Mouse (Mus musculus): ENCODE measurements around the gene Crtac1. TPM values are rescaled to one million over a fixed set of nuclear protein-coding genes. Genes with fewer than 3 reads are reported as not detected.
A peak's percentile ranks its signal among the peaks of the same experiment; 100 is the strongest.

The Crtac1 gene
- polyA plus RNA-seq, 1 experiment from 2014 or later = 4.0 TPM

DNA sequence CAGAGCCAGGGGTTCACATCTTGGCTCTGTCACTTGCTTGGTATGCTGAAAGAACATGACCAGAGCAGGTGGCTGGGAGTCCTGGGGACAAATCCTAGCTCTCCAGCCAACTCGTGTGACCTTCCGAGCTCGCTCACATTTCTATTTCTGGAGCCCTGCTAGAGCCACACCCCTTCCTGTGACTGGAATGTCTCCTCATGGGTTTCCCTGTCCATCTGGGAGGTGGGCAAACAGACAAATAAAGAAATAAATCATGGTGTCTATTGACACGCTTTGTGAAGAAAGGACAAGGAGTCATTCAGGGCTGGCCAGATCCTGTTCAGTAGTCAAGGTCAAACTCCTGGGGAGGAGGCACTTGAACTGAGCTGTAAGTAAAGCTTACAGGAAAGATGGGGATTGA is 143.2 kb downstream of the Crtac1 start:
- no peaks in the 10 kb centered on the region for H3K27me3 ChIP-seq (ENCODE audit: control insufficient read depth, insufficient read depth, low read length)
- ATAC-seq (replicated peaks; ENCODE audit: low FRiP score) (no peak), DNase-seq (ENCODE audit: low spot score) (no peak)
- no peak overlapping the region for H3K4me3 ChIP-seq (ENCODE audit: low read depth, low read length)
- no peaks in the 10 kb centered on the region for H3K9me3 ChIP-seq (ENCODE audit: control insufficient read depth, low read length)
- H3K4me1 ChIP-seq (replicated peaks; ENCODE audit: control insufficient read depth, insufficient read depth, low read length) = peaks cover 8% of the 10 kb centered on the region; the same call in 1 of the 2 replicates
- H3K4me2 ChIP-seq (ENCODE audit: low read depth, low read length, severe bottlenecking) = no peak overlapping the region
- H3K27ac ChIP-seq (ENCODE audit: low read depth, low read length) = no peak overlapping the region
- H3K9ac ChIP-seq (ENCODE audit: low read length) = no peak overlapping the region
- H3K36me3 ChIP-seq (ENCODE audit: control insufficient read depth, insufficient read depth, low read length) = no peaks in the 10 kb centered on the region
- 82% methylated on average over 4 of the region's 4 CpGs for WGBS

DNA sequence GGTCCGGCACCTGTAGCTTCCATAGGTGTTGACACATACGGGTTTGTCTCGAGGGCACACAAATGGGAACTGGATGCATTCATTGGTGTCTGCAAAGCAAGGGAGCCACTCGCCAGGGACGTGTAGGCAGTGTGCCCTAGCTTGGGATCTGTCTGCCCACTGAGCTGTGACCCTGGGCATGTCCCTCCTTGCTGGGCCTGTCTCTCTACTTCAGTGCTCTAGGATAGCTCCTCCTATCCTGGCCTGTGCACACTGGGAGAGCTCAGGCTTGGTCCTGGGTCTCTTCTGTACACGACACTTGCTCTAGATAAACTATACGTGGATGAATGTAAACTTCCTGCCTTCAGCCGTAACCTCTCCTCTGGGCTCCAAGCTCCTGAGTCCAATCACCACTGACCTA is 147.4 kb downstream of the Crtac1 start:
- Histone ChIP-seq H3K4me3 (ENCODE audit: low read depth, low read length) (no peak overlapping the region), H3K9ac (ENCODE audit: low read length) (no peak overlapping the region), H3K4me2 (ENCODE audit: low read depth, low read length, severe bottlenecking) (no peak overlapping the region), H3K36me3 (ENCODE audit: control insufficient read depth, insufficient read depth, low read length) (no peaks in the 10 kb centered on the region), H3K27me3 (ENCODE audit: control insufficient read depth, insufficient read depth, low read length) (no peaks in the 10 kb centered on the region), H3K27ac (ENCODE audit: low read depth, low read length) (no peak overlapping the region), H3K4me1 (replicated peaks; ENCODE audit: control insufficient read depth, insufficient read depth, low read length) (no peaks in the 10 kb centered on the region), H3K9me3 (ENCODE audit: control insufficient read depth, low read length) (no peaks in the 10 kb centered on the region)
- ATAC-seq (replicated peaks; ENCODE audit: low FRiP score) (no peak), DNase-seq (ENCODE audit: low spot score) (no peak)
- 86% methylated on average over 8 of the region's 8 CpGs for WGBS

DNA sequence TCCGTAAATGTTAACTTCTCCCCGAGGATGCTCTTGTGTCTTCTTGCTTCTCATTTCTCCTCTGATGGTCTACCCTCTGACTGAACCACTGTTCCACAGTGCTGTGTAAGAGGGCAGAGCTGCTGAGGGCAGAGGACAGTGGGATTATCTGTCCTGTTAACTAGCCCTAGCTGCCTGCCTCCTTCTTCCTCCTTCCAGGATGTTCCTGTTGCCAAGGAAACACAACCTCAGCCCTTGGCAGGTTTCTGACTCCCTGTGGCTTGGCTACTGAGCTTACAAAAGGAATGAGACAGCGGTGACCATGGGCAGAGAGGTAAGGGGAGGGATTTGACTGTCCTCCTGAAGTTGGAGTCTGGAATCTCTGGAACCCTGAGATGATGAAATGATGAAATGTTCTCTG is 152.0 kb downstream of the Crtac1 start:
- ATAC-seq (replicated peaks; ENCODE audit: low FRiP score) = no peak
- no peak for DNase-seq (ENCODE audit: low spot score)
- H3K4me1 ChIP-seq (replicated peaks; ENCODE audit: control insufficient read depth, insufficient read depth, low read length) = no peaks in the 10 kb centered on the region
- H3K27ac ChIP-seq (ENCODE audit: low read depth, low read length) = no peak overlapping the region
- H3K4me2 ChIP-seq (ENCODE audit: low read depth, low read length, severe bottlenecking) = no peak overlapping the region
- H3K27me3 ChIP-seq (ENCODE audit: control insufficient read depth, insufficient read depth, low read length) = no peaks in the 10 kb centered on the region
- no peaks in the 10 kb centered on the region for H3K9me3 ChIP-seq (ENCODE audit: control insufficient read depth, low read length)
- no peak overlapping the region for H3K9ac ChIP-seq (ENCODE audit: low read length)
- WGBS = 52% methylated on average over 3 of the region's 3 CpGs
- H3K4me3 ChIP-seq (ENCODE audit: low read depth, low read length) = no peak overlapping the region
- H3K36me3 ChIP-seq (ENCODE audit: control insufficient read depth, insufficient read depth, low read length) = no peaks in the 10 kb centered on the region

DNA sequence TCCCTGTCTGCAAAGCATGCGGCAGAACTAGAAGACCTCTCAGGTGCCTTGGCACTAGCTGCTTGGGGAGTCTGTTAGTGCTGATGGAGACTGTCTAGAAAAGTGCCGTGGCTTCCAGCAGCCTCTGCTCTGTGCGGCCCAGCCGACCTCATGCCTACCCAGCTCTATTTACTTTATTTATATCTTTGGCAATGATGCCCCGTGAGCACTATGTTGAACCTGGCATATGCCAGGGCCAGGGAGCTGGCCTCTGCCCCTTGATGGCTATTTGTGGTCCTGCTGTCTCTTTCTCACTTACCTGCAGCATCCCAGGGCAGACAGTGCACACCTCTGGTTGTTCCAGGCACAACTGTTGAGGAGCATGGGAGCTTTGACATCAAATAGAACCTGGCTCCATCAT is 153.1 kb downstream of the Crtac1 start:
- Histone ChIP-seq H3K9ac (ENCODE audit: low read length) (no peak overlapping the region), H3K9me3 (ENCODE audit: control insufficient read depth, low read length) (no peaks in the 10 kb centered on the region), H3K4me1 (replicated peaks; ENCODE audit: control insufficient read depth, insufficient read depth, low read length) (no peaks in the 10 kb centered on the region), H3K27me3 (ENCODE audit: control insufficient read depth, insufficient read depth, low read length) (no peaks in the 10 kb centered on the region), H3K27ac (ENCODE audit: low read depth, low read length) (no peak overlapping the region), H3K4me2 (ENCODE audit: low read depth, low read length, severe bottlenecking) (no peak overlapping the region), H3K4me3 (ENCODE audit: low read depth, low read length) (no peak overlapping the region), H3K36me3 (ENCODE audit: control insufficient read depth, insufficient read depth, low read length) (no peaks in the 10 kb centered on the region)
- ATAC-seq (replicated peaks; ENCODE audit: low FRiP score) (no peak), DNase-seq (ENCODE audit: low spot score) (no peak)
- 90% methylated on average over 5 of the region's 5 CpGs for WGBS

DNA sequence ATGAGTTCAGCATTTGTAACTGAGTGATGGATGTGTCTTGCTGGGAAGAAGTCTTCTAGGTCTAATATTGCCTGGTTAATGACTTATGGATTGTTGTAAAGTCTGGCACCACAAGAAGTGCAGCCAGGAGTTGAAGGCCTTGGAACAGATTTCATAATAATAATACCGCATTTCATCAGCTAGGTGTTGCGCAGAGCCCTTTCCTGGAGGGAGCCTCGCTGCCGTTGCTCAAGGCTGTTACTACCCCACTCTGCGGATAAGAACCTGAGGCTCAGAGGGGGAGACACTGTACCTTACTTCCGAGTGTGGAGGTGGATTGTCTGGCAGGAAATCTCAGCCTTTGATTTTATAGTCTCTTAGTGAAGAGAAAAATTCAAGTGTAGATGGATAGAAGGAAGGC is 154.3 kb downstream of the Crtac1 start:
- Histone ChIP-seq H3K36me3 (ENCODE audit: control insufficient read depth, insufficient read depth, low read length) (no peaks in the 10 kb centered on the region), H3K27me3 (ENCODE audit: control insufficient read depth, insufficient read depth, low read length) (no peaks in the 10 kb centered on the region), H3K9me3 (ENCODE audit: control insufficient read depth, low read length) (no peaks in the 10 kb centered on the region), H3K9ac (ENCODE audit: low read length) (no peak overlapping the region), H3K4me3 (ENCODE audit: low read depth, low read length) (no peak overlapping the region), H3K27ac (ENCODE audit: low read depth, low read length) (no peak overlapping the region), H3K4me2 (ENCODE audit: low read depth, low read length, severe bottlenecking) (no peak overlapping the region), H3K4me1 (replicated peaks; ENCODE audit: control insufficient read depth, insufficient read depth, low read length) (no peaks in the 10 kb centered on the region)
- 88% methylated on average over 6 of the region's 6 CpGs for WGBS
- ATAC-seq (replicated peaks; ENCODE audit: low FRiP score) (no peak), DNase-seq (ENCODE audit: low spot score) (no peak)

DNA sequence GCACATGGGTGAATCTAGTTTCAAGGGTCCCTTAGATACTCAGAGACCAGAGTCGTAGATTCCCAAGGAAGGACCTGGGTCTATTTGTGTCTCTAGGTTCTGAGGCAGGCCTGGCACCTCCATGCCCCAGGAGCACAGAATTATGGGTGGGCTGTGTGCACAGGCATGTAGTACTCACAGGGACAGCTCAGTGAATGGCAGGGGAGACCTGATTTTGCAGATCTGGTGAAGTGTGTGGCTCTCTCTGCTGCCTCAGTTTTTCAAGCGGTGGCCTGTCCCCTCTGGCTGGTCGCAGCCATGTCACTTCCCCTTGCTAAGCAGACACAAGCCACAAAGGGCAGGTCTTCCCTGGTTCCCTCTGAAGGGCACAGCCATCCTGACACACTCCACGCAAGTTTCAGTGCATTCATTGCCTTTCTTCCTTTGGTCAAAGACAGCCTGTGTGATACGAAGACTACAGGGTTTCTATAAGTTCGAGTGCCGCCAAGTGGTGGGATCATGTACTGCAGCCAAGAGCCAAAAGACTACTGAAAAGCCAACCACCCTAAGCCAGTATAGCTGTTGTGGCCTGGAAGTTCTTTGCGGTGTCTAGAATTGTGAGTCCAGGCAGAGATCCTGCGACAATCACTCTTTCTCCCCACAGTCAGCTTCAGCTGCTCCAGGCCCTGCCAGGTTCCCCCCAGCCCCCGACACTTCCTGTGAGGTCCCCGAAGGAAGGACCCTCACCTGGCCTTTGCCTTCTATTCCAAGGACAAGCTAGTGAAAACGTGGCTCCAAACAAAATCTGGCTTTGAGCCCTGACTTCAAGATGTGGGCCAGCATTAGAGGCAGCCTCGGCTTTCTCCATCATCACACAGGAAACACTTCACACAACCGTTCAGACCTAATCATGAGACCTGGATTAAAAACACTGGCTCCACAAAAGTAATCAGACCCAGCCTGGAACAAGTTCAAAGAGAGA is 159.3 kb downstream of the Crtac1 start:
- Histone ChIP-seq H3K4me2 (ENCODE audit: low read depth, low read length, severe bottlenecking) (no peak overlapping the region), H3K4me1 (replicated peaks; ENCODE audit: control insufficient read depth, insufficient read depth, low read length) (0 out of 2 replicates have a peak, but pooled peaks cover 5% of the 10 kb centered on the region), H3K27me3 (ENCODE audit: control insufficient read depth, insufficient read depth, low read length) (no peaks in the 10 kb centered on the region), H3K9ac (ENCODE audit: low read length) (no peak overlapping the region), H3K4me3 (ENCODE audit: low read depth, low read length) (no peak overlapping the region), H3K36me3 (ENCODE audit: control insufficient read depth, insufficient read depth, low read length) (no peaks in the 10 kb centered on the region), H3K9me3 (ENCODE audit: control insufficient read depth, low read length) (no peaks in the 10 kb centered on the region), H3K27ac (ENCODE audit: low read depth, low read length) (no peak overlapping the region)
- ATAC-seq (replicated peaks; ENCODE audit: low FRiP score) (no peak), DNase-seq (ENCODE audit: low spot score) (peak; percentile 86)
- 48% methylated on average over 14 of the region's 14 CpGs for WGBS

DNA sequence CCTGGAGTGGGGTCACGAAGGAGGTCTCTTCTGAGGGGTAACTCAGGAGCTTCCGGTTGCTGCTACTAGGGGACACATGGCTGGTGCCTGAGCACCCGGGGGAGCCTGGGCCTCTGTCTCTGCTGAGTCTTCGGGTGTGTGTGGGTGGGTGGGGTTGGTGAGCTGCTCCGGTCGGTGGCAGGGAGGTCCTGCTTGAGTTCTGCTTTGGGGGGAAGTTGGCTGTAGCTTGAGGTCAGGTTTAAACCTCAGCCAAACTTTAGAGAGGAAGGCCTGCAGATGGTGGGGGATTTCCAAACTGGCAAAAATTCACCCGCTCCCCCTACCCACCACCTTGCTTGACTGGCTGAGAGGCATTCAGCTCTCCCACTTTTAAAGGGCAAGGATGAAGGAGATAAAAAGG is 160.4 kb downstream of the Crtac1 start:
- WGBS = 92% methylated on average over 7 of the region's 7 CpGs
- Histone ChIP-seq H3K27me3 (ENCODE audit: control insufficient read depth, insufficient read depth, low read length) (no peaks in the 10 kb centered on the region), H3K27ac (ENCODE audit: low read depth, low read length) (no peak overlapping the region), H3K36me3 (ENCODE audit: control insufficient read depth, insufficient read depth, low read length) (no peaks in the 10 kb centered on the region), H3K4me2 (ENCODE audit: low read depth, low read length, severe bottlenecking) (no peak overlapping the region), H3K4me1 (replicated peaks; ENCODE audit: control insufficient read depth, insufficient read depth, low read length) (0 out of 2 replicates have a peak, but pooled peaks cover 5% of the 10 kb centered on the region), H3K4me3 (ENCODE audit: low read depth, low read length) (no peak overlapping the region), H3K9ac (ENCODE audit: low read length) (no peak overlapping the region), H3K9me3 (ENCODE audit: control insufficient read depth, low read length) (no peaks in the 10 kb centered on the region)
- ATAC-seq (replicated peaks; ENCODE audit: low FRiP score) = no peak
- DNase-seq (ENCODE audit: low spot score) = no peak

DNA sequence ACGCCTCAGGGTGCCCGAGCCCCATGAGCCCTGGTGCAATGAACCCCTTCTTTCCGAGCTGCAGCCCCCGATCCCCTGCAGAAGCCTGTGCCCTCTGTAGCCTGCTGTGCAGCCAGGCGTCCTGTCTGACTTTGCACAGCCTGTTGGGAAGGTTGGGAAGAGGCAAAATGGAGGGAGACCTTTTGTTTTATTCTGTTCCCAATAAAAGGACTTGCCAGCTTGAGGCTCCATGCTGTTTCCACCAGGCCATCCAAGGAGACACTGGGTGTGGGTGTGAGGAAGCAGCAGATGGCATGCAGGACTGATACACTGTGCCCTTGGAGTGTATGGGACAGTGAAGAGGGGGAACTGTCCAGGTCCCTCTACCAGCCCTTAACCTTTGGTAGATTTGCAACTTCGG is 161.5 kb downstream of the Crtac1 start:
- Histone ChIP-seq H3K4me1 (replicated peaks; ENCODE audit: control insufficient read depth, insufficient read depth, low read length) (0 out of 2 replicates have a peak, but pooled peaks cover 5% of the 10 kb centered on the region), H3K4me2 (ENCODE audit: low read depth, low read length, severe bottlenecking) (no peak overlapping the region), H3K27me3 (ENCODE audit: control insufficient read depth, insufficient read depth, low read length) (no peaks in the 10 kb centered on the region), H3K9ac (ENCODE audit: low read length) (no peak overlapping the region), H3K9me3 (ENCODE audit: control insufficient read depth, low read length) (no peaks in the 10 kb centered on the region), H3K36me3 (ENCODE audit: control insufficient read depth, insufficient read depth, low read length) (no peaks in the 10 kb centered on the region), H3K27ac (ENCODE audit: low read depth, low read length) (no peak overlapping the region), H3K4me3 (ENCODE audit: low read depth, low read length) (no peak overlapping the region)
- no peak for DNase-seq (ENCODE audit: low spot score)
- ATAC-seq (replicated peaks; ENCODE audit: low FRiP score) = no peak
- 60% methylated on average over 6 of the region's 6 CpGs for WGBS

DNA sequence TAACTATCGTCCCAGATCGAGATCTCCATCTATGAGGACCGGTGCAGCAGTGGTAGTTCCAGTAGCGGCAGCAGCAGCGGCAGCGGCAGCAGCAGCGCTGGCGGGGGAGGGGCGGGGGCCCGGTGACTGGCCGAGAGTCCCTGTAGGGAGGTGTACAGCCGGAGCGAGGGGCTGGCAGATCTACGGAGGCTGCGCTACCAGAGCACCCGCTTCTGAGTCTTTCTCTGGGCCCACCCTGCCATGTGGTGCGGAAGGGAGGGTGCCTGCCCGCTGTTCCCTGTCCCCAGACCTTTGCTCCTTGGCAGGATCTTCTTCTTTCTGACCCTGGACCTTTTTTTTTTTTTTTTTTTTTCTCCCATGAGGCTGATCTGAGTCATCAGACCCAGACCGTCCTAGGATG is 163.2 kb downstream of the Crtac1 start:
- ATAC-seq (replicated peaks; ENCODE audit: low FRiP score) = no peak
- peak; percentile 78 for DNase-seq (ENCODE audit: low spot score)
- H3K27me3 ChIP-seq (ENCODE audit: control insufficient read depth, insufficient read depth, low read length) = no peaks in the 10 kb centered on the region
- H3K9me3 ChIP-seq (ENCODE audit: control insufficient read depth, low read length) = no peaks in the 10 kb centered on the region
- peak overlapping the region; percentile 47 for H3K4me2 ChIP-seq (ENCODE audit: low read depth, low read length, severe bottlenecking)
- 1% methylated on average over 19 of the region's 19 CpGs for WGBS
- H3K4me3 ChIP-seq (ENCODE audit: low read depth, low read length) = peak overlapping the region; percentile 16; the same call in 1 of the 2 replicates
- no peaks in the 10 kb centered on the region for H3K36me3 ChIP-seq (ENCODE audit: control insufficient read depth, insufficient read depth, low read length)
- no peak overlapping the region for H3K27ac ChIP-seq (ENCODE audit: low read depth, low read length)
- H3K4me1 ChIP-seq (replicated peaks; ENCODE audit: control insufficient read depth, insufficient read depth, low read length) = 0 out of 2 replicates have a peak, but pooled peaks cover 5% of the 10 kb centered on the region
- H3K9ac ChIP-seq (ENCODE audit: low read length) = peak overlapping the region; percentile 37; the same call in 1 of the 2 replicates
